Mouse (Mus musculus) layer of hippocampus, adult 9-10 months (tissue): ENCODE measurements at regions not wholly inside any gene's neighbourhood (a gene's known extent, or its start where the extent isn't known, plus 50 kb on each side); places are given as distances from the start of the nearest gene placed in this dataset.

ENCODE experiments used
- DNase-seq: peaks from one replicate; pipeline ENCODE4 v3.0.0; 2022; ENCODE audit warnings: low spot score

DNA sequence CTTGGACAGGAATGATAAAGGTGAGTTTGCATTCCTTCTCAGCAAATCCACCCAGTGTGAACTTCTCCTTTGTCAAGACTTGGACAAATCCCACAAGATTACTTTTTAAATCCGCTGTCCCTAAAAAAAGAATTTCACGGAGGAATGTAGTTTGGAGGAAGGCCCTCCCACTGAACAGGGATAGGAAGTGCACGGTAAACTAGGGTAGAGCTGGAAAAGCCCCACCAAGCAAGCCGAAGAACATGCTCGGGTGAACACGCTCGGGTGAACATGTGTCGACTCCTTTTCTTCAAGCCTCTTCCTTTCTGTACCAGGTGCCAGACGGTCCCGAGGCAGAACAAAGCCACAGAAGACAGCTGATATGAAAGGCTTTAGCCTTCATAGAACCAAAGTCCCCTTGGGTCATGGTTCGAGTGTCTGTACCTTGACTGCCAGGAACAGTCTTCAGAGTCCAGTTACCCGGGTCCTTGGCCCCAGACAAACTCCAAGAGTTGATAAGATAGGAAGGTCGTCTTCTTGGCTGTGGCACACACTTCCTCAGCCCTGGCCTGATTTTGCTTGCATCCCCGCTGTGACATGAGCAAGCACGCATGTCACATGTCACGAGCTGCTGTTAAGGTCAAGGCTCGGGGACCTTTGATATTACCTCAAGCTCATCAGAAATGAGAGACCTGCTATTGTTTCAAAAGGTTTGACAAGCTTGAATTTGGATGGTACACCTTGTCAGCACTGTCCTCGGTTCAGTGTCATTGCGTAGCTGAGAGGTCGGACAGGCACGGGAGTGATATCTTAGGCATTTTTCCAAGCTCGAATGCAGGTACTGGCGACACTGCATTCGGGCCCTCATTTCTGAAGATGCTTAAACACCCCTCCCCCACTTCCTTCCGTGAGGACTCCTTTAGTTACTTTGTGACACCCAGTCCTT lies 51.5 kb upstream of the Ryk start:
- no peak for DNase-seq

DNA sequence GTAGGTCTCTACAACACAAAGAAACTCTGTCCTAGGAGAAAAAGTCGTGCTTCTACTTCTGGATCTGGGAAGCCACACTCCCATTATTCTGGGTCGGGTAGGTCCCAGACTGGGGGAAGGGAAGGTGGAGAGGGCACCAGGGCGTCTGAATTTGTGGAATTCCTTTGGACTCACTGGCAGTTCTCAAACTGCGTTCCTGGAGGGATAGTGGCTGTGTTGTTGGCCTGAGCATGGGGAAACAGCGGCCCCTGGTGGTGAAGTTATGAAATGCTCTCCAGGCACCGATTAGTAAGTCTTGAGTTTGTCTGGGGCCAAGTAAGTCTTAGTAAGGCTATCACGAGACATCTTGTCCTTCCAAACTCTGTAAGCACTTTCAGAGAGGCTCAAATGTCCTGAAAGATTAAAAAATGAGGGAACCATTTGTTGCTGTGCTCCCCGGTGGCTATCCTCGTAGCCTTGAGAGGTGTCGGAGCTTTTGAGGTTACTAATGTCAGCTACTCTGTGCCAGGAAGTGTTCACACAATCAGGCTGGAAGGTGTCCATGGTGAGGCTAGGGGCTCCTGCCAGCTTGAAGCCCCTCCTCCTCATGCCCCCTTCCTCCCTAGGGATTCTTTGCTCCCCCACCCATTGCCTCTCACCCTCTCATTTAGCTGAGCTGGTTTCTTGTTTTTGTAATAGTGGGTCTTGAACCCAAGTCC lies 50.2 kb upstream of the Ryk start:
- peak; percentile 79 for DNase-seq
